Mouse (Mus musculus) stomach, postnatal 0 days (tissue): ENCODE results near the gene Ppara. TPM values are rescaled to one million over a fixed set of nuclear protein-coding genes. Genes with fewer than 3 reads are reported as not detected.

Experiments used
- ATAC-seq: fragments of 200-750 bp; cut with Nextera tagmentation; 2 replicates; pipeline ENCODE4 v1.8.0; 2017; ENCODE audit not compliant: low FRiP score, low TSS enrichment
- DNase-seq: peaks from one replicate; pipeline ENCODE4 v3.0.0-alpha.2; 2016; ENCODE audit warnings: low spot score
- H3K27ac ChIP-seq: fragments of 300-500 bp; sonication (generic); replicated peaks from 2 replicates; pipeline ENCODE4 v1.5.1; 2014; ENCODE audit warnings: mild to moderate bottlenecking, control low read depth
- H3K27me3 ChIP-seq: fragments of 300-500 bp; sonication (generic); 2 replicates; pipeline ENCODE4 v1.6.1; 2014; ENCODE audit warnings: low read length; ENCODE audit not compliant: control insufficient read depth, insufficient read depth
- H3K36me3 ChIP-seq: fragments of 300-500 bp; sonication (generic); 2 replicates; pipeline ENCODE4 v1.6.1; 2014; ENCODE audit warnings: low read length, mixed read lengths; ENCODE audit not compliant: control insufficient read depth, insufficient read depth
- H3K4me1 ChIP-seq: fragments of 300-500 bp; sonication (generic); replicated peaks from 2 replicates; pipeline ENCODE4 v1.6.1; 2014; ENCODE audit warnings: antibody characterized with exemption; ENCODE audit not compliant: control insufficient read depth, insufficient read depth
- H3K4me2 ChIP-seq: fragments of 300-500 bp; sonication (generic); replicated peaks from 2 replicates; pipeline ENCODE4 v1.6.1; 2014; ENCODE audit warnings: low read depth, mild to moderate bottlenecking, control low read depth, moderate library complexity
- H3K4me3 ChIP-seq: fragments of 300-500 bp; sonication (generic); 2 replicates; pipeline ENCODE4 v1.5.1; 2014; ENCODE audit warnings: low read depth, low read length, control low read depth
- H3K9ac ChIP-seq: fragments of 300-500 bp; sonication (generic); 2 replicates; pipeline ENCODE4 v1.6.1; 2014; ENCODE audit warnings: mild to moderate bottlenecking, low read length, control low read depth, mixed read lengths
- H3K9me3 ChIP-seq: fragments of 300-500 bp; sonication (generic); 2 replicates; pipeline ENCODE4 v1.6.1; 2016; ENCODE audit warnings: low read length; ENCODE audit not compliant: control insufficient read depth
- CTCF ChIP-seq: IDR thresholded peaks from 2 replicates; pipeline ENCODE4 v1.5.1; 2016; ENCODE audit warnings: antibody characterized with exemption, low read depth, mild to moderate bottlenecking, moderate library complexity
- EP300 ChIP-seq: optimal IDR thresholded peaks from 2 replicates; pipeline ENCODE3; 2016; ENCODE audit warnings: antibody characterized with exemption
- WGBS: fragments of 180-500 bp; shearing (Covaris S2); extraction: QIAGEN DNeasy Blood & Tissue Kit; methylation state at CpG from one replicate; pipeline ENCODE4 v1.1.7; 2014; 5-methylcytosine and 5-hydroxymethylcytosine counted together
- polyA plus RNA-seq: library from polyadenylated mRNA; unstranded; fragments of >200 nt; fragmentation: Nextera tagmentation; extraction: Ambion mirVana; gene quantifications from 2 replicates; pipeline ENCODE4 v1.2.1, GENCODE M21; 2015

The Ppara gene
- polyA plus RNA-seq, 1 experiment from 2014 or later: 16.8 TPM

GRCm38 (mm10) chr15:85720366-85720841, 14.4 kb upstream of the Ppara start:
- no peak overlapping the region for H3K9ac ChIP-seq
- H3K4me1 ChIP-seq: no peaks in the 10 kb centered on the region
- no peak overlapping the region for H3K4me2 ChIP-seq
- H3K36me3 ChIP-seq: no peaks in the 10 kb centered on the region
- no peaks in the 10 kb centered on the region for H3K27me3 ChIP-seq
- TF ChIP-seq EP300: no peak
- no peak for TF ChIP-seq CTCF
- no peak overlapping the region for H3K27ac ChIP-seq
- no peak overlapping the region for H3K4me3 ChIP-seq
- H3K9me3 ChIP-seq: no peaks in the 10 kb centered on the region
- 65% methylated on average over 6 of the region's 6 CpGs for WGBS
- ATAC-seq (no peak), DNase-seq (no peak)

- Histone ChIP-seq H3K27me3 (no peaks in the 10 kb centered on the region), H3K4me1 (no peaks in the 10 kb centered on the region), H3K9me3 (no peaks in the 10 kb centered on the region), H3K36me3 (no peaks in the 10 kb centered on the region), H3K4me3 (no peak overlapping the region), H3K9ac (no peak overlapping the region), H3K27ac (no peak overlapping the region), H3K4me2 (no peak overlapping the region)
- DNase-seq (no peak), ATAC-seq (peak; percentile 40)
- TF ChIP-seq CTCF (no peak), EP300 (no peak)
- 30% methylated on average over 11 of the region's 11 CpGs for WGBS
Observed at GRCm38 (mm10) chr15:85724271-85725165, 10.3 kb upstream of the Ppara start.

- no peaks in the 10 kb centered on the region for H3K9me3 ChIP-seq
- ATAC-seq (no peak), DNase-seq (no peak)
- no peaks in the 10 kb centered on the region for H3K36me3 ChIP-seq
- no peaks in the 10 kb centered on the region for H3K4me1 ChIP-seq
- WGBS: 83% methylated on average over 5 of the region's 5 CpGs
- peak overlapping the region; percentile 76; the same call in 1 of the 2 replicates for H3K27ac ChIP-seq
- H3K4me3 ChIP-seq: no peak overlapping the region
- TF ChIP-seq CTCF: no peak
- no peak for TF ChIP-seq EP300
- H3K27me3 ChIP-seq: no peaks in the 10 kb centered on the region
- no peak overlapping the region for H3K9ac ChIP-seq
- no peak overlapping the region for H3K4me2 ChIP-seq
Observed at GRCm38 (mm10) chr15:85728224-85728623, 6.6 kb upstream of the Ppara start.

- Histone ChIP-seq H3K4me2 (no peak overlapping the region), H3K36me3 (no peaks in the 10 kb centered on the region), H3K9me3 (no peaks in the 10 kb centered on the region), H3K4me3 (no peak overlapping the region), H3K9ac (no peak overlapping the region), H3K27me3 (no peaks in the 10 kb centered on the region), H3K27ac (peak overlapping the region; percentile 76), H3K4me1 (no peaks in the 10 kb centered on the region)
- DNase-seq: no peak
- TF ChIP-seq EP300: no peak
- TF ChIP-seq CTCF: no peak
- 56% methylated on average over 9 of the region's 9 CpGs for WGBS
- ATAC-seq: no peak
Observed at GRCm38 (mm10) chr15:85729256-85729655, 5.5 kb upstream of the Ppara start.

GRCm38 (mm10) chr15:85730027-85730426, 4.8 kb upstream of the Ppara start:
- no peak for ATAC-seq
- no peak for TF ChIP-seq CTCF
- TF ChIP-seq EP300: no peak
- Histone ChIP-seq H3K4me3 (no peak overlapping the region), H3K9me3 (no peaks in the 10 kb centered on the region), H3K9ac (no peak overlapping the region), H3K36me3 (no peaks in the 10 kb centered on the region), H3K27me3 (no peaks in the 10 kb centered on the region), H3K27ac (peak overlapping the region; percentile 49; the same call in 1 of the 2 replicates), H3K4me1 (no peaks in the 10 kb centered on the region; the same call in 1 of the 2 replicates), H3K4me2 (no peak overlapping the region)
- DNase-seq: no peak
- 34% methylated on average over 2 of the region's 2 CpGs for WGBS
